Mouse (Mus musculus): ENCODE measurements around the gene Pqlc2. TPM values are rescaled to one million over a fixed set of nuclear protein-coding genes. Genes with fewer than 3 reads are reported as not detected.

The Pqlc2 gene
- polyA plus RNA-seq, 1 experiment from 2014 or later, result 16.9 TPM

- no peak overlapping the region for H3K4me3 ChIP-seq
- H3K4me2 ChIP-seq (replicated peaks), result no peak overlapping the region
- no peak overlapping the region for H3K9ac ChIP-seq
- H3K36me3 ChIP-seq, result peaks cover 55% of the 10 kb centered on the region
- H3K27ac ChIP-seq, result no peak overlapping the region
- H3K9me3 ChIP-seq, result no peaks in the 10 kb centered on the region
- no peaks in the 10 kb centered on the region for H3K27me3 ChIP-seq
- no peak for ATAC-seq (ENCODE audit: low FRiP score, low read depth)
- 86% methylated on average over 12 of the region's 12 CpGs for WGBS
- no peaks in the 10 kb centered on the region; the same call in none of the 2 replicates for H3K4me1 ChIP-seq
Observed at GRCm38 (mm10) chr4:139298671-139299366, 11.7 kb downstream of the Pqlc2 start.

GRCm38 (mm10) chr4:139297566-139297965, 12.9 kb downstream of the Pqlc2 start:
- no peak for ATAC-seq (ENCODE audit: low FRiP score, low read depth)
- Histone ChIP-seq H3K4me2 (replicated peaks) (no peak overlapping the region), H3K4me3 (no peak overlapping the region), H3K4me1 (no peaks in the 10 kb centered on the region; the same call in none of the 2 replicates), H3K36me3 (peaks cover 53% of the 10 kb centered on the region), H3K9ac (no peak overlapping the region), H3K27me3 (no peaks in the 10 kb centered on the region), H3K9me3 (no peaks in the 10 kb centered on the region), H3K27ac (no peak overlapping the region)
- 82% methylated on average over 4 of the region's 4 CpGs for WGBS

GRCm38 (mm10) chr4:139292038-139292437, 18.5 kb downstream of the Pqlc2 start:
- no peak overlapping the region for H3K27ac ChIP-seq
- no peak overlapping the region for H3K4me3 ChIP-seq
- H3K27me3 ChIP-seq, result no peaks in the 10 kb centered on the region
- no peak overlapping the region for H3K9ac ChIP-seq
- ATAC-seq (ENCODE audit: low FRiP score, low read depth), result no peak
- H3K4me1 ChIP-seq, result peaks cover 16% of the 10 kb centered on the region
- H3K9me3 ChIP-seq, result no peaks in the 10 kb centered on the region
- 98% methylated on average over 5 of the region's 5 CpGs for WGBS
- H3K4me2 ChIP-seq (replicated peaks), result no peak overlapping the region
- H3K36me3 ChIP-seq, result peaks cover 57% of the 10 kb centered on the region

- Histone ChIP-seq H3K27ac (no peak overlapping the region), H3K4me2 (replicated peaks) (no peak overlapping the region), H3K4me1 (peaks cover 25% of the 10 kb centered on the region), H3K4me3 (no peak overlapping the region), H3K9me3 (no peaks in the 10 kb centered on the region), H3K27me3 (no peaks in the 10 kb centered on the region), H3K9ac (no peak overlapping the region), H3K36me3 (peaks cover 63% of the 10 kb centered on the region)
- ATAC-seq (ENCODE audit: low FRiP score, low read depth), result no peak
- 89% methylated on average over 16 of the region's 16 CpGs for WGBS
Observed at GRCm38 (mm10) chr4:139291099-139291498, 19.4 kb downstream of the Pqlc2 start.

DNA sequence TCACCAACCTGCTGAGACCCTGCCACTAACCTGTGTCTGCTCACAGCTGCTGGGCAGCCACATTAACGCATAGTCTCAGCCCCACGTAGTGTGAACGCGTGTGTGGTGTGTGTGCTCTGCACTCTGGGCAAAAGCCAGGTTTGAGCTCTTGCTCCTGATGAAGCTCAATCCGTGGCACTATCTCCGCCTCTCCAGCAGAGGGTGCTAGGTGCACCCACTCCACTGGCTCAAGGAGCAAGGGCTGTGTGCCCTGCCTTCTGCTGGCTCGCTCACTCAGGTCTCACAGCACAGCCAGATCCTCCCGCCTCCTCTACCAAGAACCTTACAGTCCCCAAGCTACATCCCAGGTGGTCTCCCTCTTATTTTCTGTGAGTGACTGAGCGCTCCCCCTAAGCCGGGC, 21.5 kb downstream of the Pqlc2 start:
- Histone ChIP-seq H3K4me1 (peaks cover 46% of the 10 kb centered on the region), H3K27me3 (no peaks in the 10 kb centered on the region), H3K4me2 (replicated peaks) (no peak overlapping the region), H3K9ac (no peak overlapping the region; the same call in 1 of the 2 replicates), H3K4me3 (no peak overlapping the region), H3K27ac (peak overlapping the region; percentile 48; the same call in 1 of the 2 replicates), H3K9me3 (no peaks in the 10 kb centered on the region), H3K36me3 (peaks cover 76% of the 10 kb centered on the region)
- WGBS, result 50% methylated on average over 10 of the region's 10 CpGs
- no peak for ATAC-seq (ENCODE audit: low FRiP score, low read depth)

- Histone ChIP-seq H3K9me3 (no peaks in the 10 kb centered on the region), H3K4me2 (replicated peaks) (no peak overlapping the region), H3K27me3 (no peaks in the 10 kb centered on the region), H3K9ac (no peak overlapping the region), H3K36me3 (peaks cover 88% of the 10 kb centered on the region), H3K4me1 (peaks cover 62% of the 10 kb centered on the region), H3K27ac (peak overlapping the region; percentile 16; the same call in 1 of the 2 replicates), H3K4me3 (no peak overlapping the region)
- WGBS, result 75% methylated on average over 18 of the region's 18 CpGs
- ATAC-seq (ENCODE audit: low FRiP score, low read depth), result 0 out of 2 replicates have a peak, but pooled peaks have one; percentile 18
Observed at GRCm38 (mm10) chr4:139287122-139287863, 23.2 kb downstream of the Pqlc2 start.

DNA sequence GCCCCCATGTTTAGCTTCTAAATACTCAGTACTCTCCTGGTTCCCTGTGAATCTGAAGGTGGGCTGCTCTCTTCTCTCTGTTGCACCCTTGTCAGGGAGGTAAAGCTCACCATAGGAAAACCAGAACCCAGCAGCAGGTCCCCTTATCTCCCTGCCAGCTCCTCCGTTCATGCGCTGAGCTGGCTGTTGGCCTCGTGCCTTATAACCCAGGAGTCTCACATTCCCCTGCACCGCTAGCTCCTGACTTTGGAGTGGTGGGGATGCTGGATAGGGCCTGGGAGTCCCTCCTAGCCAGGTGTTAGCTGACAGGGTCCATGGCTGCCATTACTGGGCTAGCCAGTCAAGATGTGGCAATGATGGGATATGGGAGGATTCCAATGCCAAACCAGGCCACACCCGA, 24.3 kb downstream of the Pqlc2 start:
- H3K4me3 ChIP-seq, result no peak overlapping the region
- no peaks in the 10 kb centered on the region for H3K9me3 ChIP-seq
- H3K9ac ChIP-seq, result no peak overlapping the region
- peaks cover 71% of the 10 kb centered on the region for H3K4me1 ChIP-seq
- ATAC-seq (ENCODE audit: low FRiP score, low read depth), result no peak
- no peaks in the 10 kb centered on the region for H3K27me3 ChIP-seq
- WGBS, result 67% methylated on average over 5 of the region's 5 CpGs
- H3K36me3 ChIP-seq, result peaks cover 88% of the 10 kb centered on the region
- no peak overlapping the region for H3K4me2 ChIP-seq (replicated peaks)
- H3K27ac ChIP-seq, result peak overlapping the region; percentile 16; the same call in 1 of the 2 replicates

GRCm38 (mm10) chr4:139284877-139285276, 25.6 kb downstream of the Pqlc2 start:
- H3K4me2 ChIP-seq (replicated peaks), result 0 out of 2 replicates have a peak overlapping the region, but pooled peaks have one; percentile 1
- H3K9ac ChIP-seq, result 0 out of 2 replicates have a peak overlapping the region, but pooled peaks have one; percentile 19
- H3K4me3 ChIP-seq, result no peak overlapping the region
- no peaks in the 10 kb centered on the region for H3K9me3 ChIP-seq
- no peaks in the 10 kb centered on the region for H3K27me3 ChIP-seq
- peak overlapping the region; percentile 84 for H3K27ac ChIP-seq
- ATAC-seq (ENCODE audit: low FRiP score, low read depth), result peak; percentile 41; the same call in 1 of the 2 replicates
- H3K36me3 ChIP-seq, result peaks cover 88% of the 10 kb centered on the region
- peaks cover 72% of the 10 kb centered on the region for H3K4me1 ChIP-seq
- WGBS, result 27% methylated on average over 15 of the region's 15 CpGs

DNA sequence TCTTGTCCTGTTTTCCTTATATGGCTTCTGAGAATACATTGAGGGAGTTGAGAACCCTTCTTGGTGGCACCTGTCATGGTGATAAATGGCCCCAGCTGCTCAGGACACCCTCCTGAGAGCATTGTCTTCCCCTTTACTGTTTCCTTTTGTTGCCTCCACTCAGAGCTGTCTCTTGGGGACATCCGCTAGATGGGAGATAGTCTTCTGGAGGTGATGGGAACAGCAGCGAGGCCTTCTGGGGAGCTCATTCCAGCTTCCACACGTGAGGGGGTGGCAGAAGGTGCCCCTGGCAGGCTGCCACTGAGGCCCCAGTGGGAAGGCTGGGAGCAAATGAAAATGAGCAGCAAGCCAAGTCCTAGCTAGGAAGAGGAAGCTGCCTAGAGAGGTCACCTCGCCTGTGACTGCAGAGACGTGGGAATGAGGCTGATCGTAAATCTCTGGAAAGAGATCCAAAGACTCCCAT, 27.5 kb downstream of the Pqlc2 start:
- peaks cover 59% of the 10 kb centered on the region for H3K4me1 ChIP-seq
- H3K27ac ChIP-seq, result peak overlapping the region; percentile 10; the same call in 1 of the 2 replicates
- H3K4me3 ChIP-seq, result no peak overlapping the region
- no peak overlapping the region for H3K9ac ChIP-seq
- H3K4me2 ChIP-seq (replicated peaks), result no peak overlapping the region
- WGBS, result 47% methylated on average over 6 of the region's 6 CpGs
- no peak for ATAC-seq (ENCODE audit: low FRiP score, low read depth)
- H3K36me3 ChIP-seq, result peaks cover 74% of the 10 kb centered on the region
- no peaks in the 10 kb centered on the region for H3K9me3 ChIP-seq
- no peaks in the 10 kb centered on the region for H3K27me3 ChIP-seq

- peaks cover 71% of the 10 kb centered on the region for H3K36me3 ChIP-seq
- H3K27me3 ChIP-seq, result 0 out of 2 replicates have a peak, but pooled peaks cover 2% of the 10 kb centered on the region
- H3K9me3 ChIP-seq, result no peaks in the 10 kb centered on the region
- H3K9ac ChIP-seq, result 0 out of 2 replicates have a peak overlapping the region, but pooled peaks have one; percentile 19
- no peak overlapping the region for H3K27ac ChIP-seq
- no peak overlapping the region for H3K4me2 ChIP-seq (replicated peaks)
- H3K4me1 ChIP-seq, result peaks cover 64% of the 10 kb centered on the region
- 77% methylated on average over 16 of the region's 16 CpGs for WGBS
- no peak for ATAC-seq (ENCODE audit: low FRiP score, low read depth)
- H3K4me3 ChIP-seq, result no peak overlapping the region
Observed at GRCm38 (mm10) chr4:139281791-139282345, 28.6 kb downstream of the Pqlc2 start.

- no peak overlapping the region for H3K4me3 ChIP-seq
- H3K4me1 ChIP-seq, result peaks cover 63% of the 10 kb centered on the region
- no peak overlapping the region for H3K27ac ChIP-seq
- H3K9me3 ChIP-seq, result no peaks in the 10 kb centered on the region
- 0 out of 2 replicates have a peak, but pooled peaks cover 2% of the 10 kb centered on the region for H3K27me3 ChIP-seq
- 94% methylated on average over 12 of the region's 12 CpGs for WGBS
- H3K9ac ChIP-seq, result no peak overlapping the region
- H3K36me3 ChIP-seq, result peaks cover 66% of the 10 kb centered on the region
- H3K4me2 ChIP-seq (replicated peaks), result no peak overlapping the region
- ATAC-seq (ENCODE audit: low FRiP score, low read depth), result no peak
Observed at GRCm38 (mm10) chr4:139280530-139280929, 30.0 kb downstream of the Pqlc2 start.

GRCm38 (mm10) chr4:139276411-139276810, 34.1 kb downstream of the Pqlc2 start:
- 70% methylated on average over 7 of the region's 7 CpGs for WGBS

More at GRCm38 (mm10) chr4:139276411-139276810, 34.1 kb downstream of the Pqlc2 start:
- H3K27ac ChIP-seq, result peak overlapping the region; percentile 72
- no peak overlapping the region for H3K4me2 ChIP-seq (replicated peaks)
- 0 out of 2 replicates have a peak, but pooled peaks cover 2% of the 10 kb centered on the region for H3K27me3 ChIP-seq
- 0 out of 2 replicates have a peak overlapping the region, but pooled peaks have one; percentile 39 for H3K9ac ChIP-seq
- H3K4me3 ChIP-seq, result no peak overlapping the region
- ATAC-seq (ENCODE audit: low FRiP score, low read depth), result no peak
- no peaks in the 10 kb centered on the region for H3K9me3 ChIP-seq
- peaks cover 50% of the 10 kb centered on the region for H3K4me1 ChIP-seq
- peaks cover 54% of the 10 kb centered on the region for H3K36me3 ChIP-seq
